Mouse (Mus musculus) heart, adult 2 months (tissue): ENCODE results near the gene Ankrd26.

ENCODE experiments used
- CTCF ChIP-seq: fragments of 200-600 bp; IDR thresholded peaks from 2 replicates; pipeline ENCODE4 v1.8.1; 2022; ENCODE audit warnings: antibody characterized with exemption, mild to moderate bottlenecking, moderate library complexity
- EP300 ChIP-seq: fragments of 200-500 bp; IDR thresholded peaks from 2 replicates; pipeline ENCODE4 v1.6.1; 2011; ENCODE audit warnings: low read depth, low read length, control low read depth; ENCODE audit not compliant: insufficient read depth
- POLR2A ChIP-seq: fragments of 200-500 bp; IDR thresholded peaks from 2 replicates; pipeline ENCODE4 v1.6.1; 2011; ENCODE audit warnings: mild to moderate bottlenecking, low read depth, low read length, control low read depth; ENCODE audit not compliant: insufficient read depth

GRCm38 (mm10) chr6:118561745-118562609, at the start of gene Ankrd26:
- TF ChIP-seq CTCF, result no peak
- 0 out of 2 replicates have a peak, but pooled peaks have one; percentile 15 for TF ChIP-seq EP300
- TF ChIP-seq POLR2A, result peak; percentile 91
